Mouse (Mus musculus) cerebellum, adult 2 months (tissue): ENCODE measurements around the gene Rrnad1. TPM values are rescaled to one million over a fixed set of nuclear protein-coding genes. Genes with fewer than 3 reads are reported as not detected.
A peak's percentile ranks its signal among the peaks of the same experiment; 100 is the strongest.

Experiments
- DNase-seq, 2 experiments: peaks; one replicate each; pipeline ENCODE4 v3.0.0; 2021
- H3K27ac ChIP-seq: fragments of 200-500 bp; 2 replicates; pipeline ENCODE4 v1.5.1; 2012; ENCODE audit warnings: low read length, control low read depth, inconsistent platforms; ENCODE audit not compliant: insufficient read depth
- H3K27me3 ChIP-seq: fragments of 200-500 bp; 2 replicates; pipeline ENCODE4 v1.6.1; 2012; ENCODE audit warnings: inconsistent platforms, mild to moderate bottlenecking, low read length, moderate library complexity; ENCODE audit not compliant: control insufficient read depth, insufficient read depth
- H3K4me1 ChIP-seq: fragments of 200-500 bp; 2 replicates; pipeline ENCODE4 v1.6.1; 2011; ENCODE audit warnings: low read length; ENCODE audit not compliant: control insufficient read depth, insufficient read depth
- H3K4me3 ChIP-seq: fragments of 200-500 bp; replicated peaks from 2 replicates; pipeline ENCODE3; 2011; ENCODE audit warnings: mild to moderate bottlenecking, low read depth, low read length, control low read depth; ENCODE audit not compliant: insufficient read depth
- CTCF ChIP-seq: fragments of 200-500 bp; IDR thresholded peaks from 2 replicates; pipeline ENCODE4 v1.5.1; 2011; ENCODE audit warnings: low read depth, mild to moderate bottlenecking, control low read depth, low read length, moderate library complexity, borderline replicate concordance; ENCODE audit not compliant: insufficient read depth
- POLR2A ChIP-seq: fragments of 200-500 bp; IDR thresholded peaks from 2 replicates; pipeline ENCODE4 v1.6.1; 2011; ENCODE audit warnings: low read length, control low read depth, borderline replicate concordance; ENCODE audit not compliant: insufficient read depth
- WGBS: fragments of 180-500 bp; shearing (Covaris S2); methylation state at CpG from one replicate; pipeline ENCODE4 v1.1.7; 2018; 5-methylcytosine and 5-hydroxymethylcytosine counted together
- polyA plus RNA-seq: library from polyadenylated mRNA; depleted of rRNA; stranded (reverse); fragments of >200 nt; gene quantifications from 2 replicates; pipeline ENCODE4 v1.2.3, GENCODE M21; 2012; rRNA removed

Gene Rrnad1
- polyA plus RNA-seq, result 46.8 and 49.5 TPM in 2 replicates

GRCm38 (mm10) chr3:87930078-87930795 is at the start of gene Rrnad1, which contains the start of gene Isg20l2:
Gene Rrnad1 (minus strand): TSS chr3:87930717.
Gene Isg20l2 (plus strand): TSS chr3:87930314.
- peak within 1 kb of the TSS; percentile 61 for H3K27ac ChIP-seq

GRCm38 (mm10) chr3:87980085-87980484 is 49.6 kb upstream of the Rrnad1 start:
- DNase-seq, result no peak
- H3K4me1 ChIP-seq, result no peaks in the 10 kb centered on the region
- no peak overlapping the region for H3K27ac ChIP-seq
- H3K27me3 ChIP-seq, result no peaks in the 10 kb centered on the region
- TF ChIP-seq POLR2A (no peak), CTCF (no peak)
- WGBS, result 64% methylated on average over 3 of the region's 3 CpGs
- no peak overlapping the region for H3K4me3 ChIP-seq

More at GRCm38 (mm10) chr3:87930078-87930795, at the start of gene Rrnad1, which contains the start of gene Isg20l2:
- no peaks in the 10 kb centered on the region for H3K27me3 ChIP-seq
- TF ChIP-seq POLR2A, result peak; percentile 87
- peak; percentile 82 for TF ChIP-seq CTCF
- DNase-seq, result peak; percentile 98 to 99
- H3K4me1 ChIP-seq, result peaks cover 8% of the 10 kb centered on the region
- H3K4me3 ChIP-seq, result peak within 1 kb of the TSS; percentile 89
- WGBS, result under 1% methylated on average over 78 of the region's 78 CpGs

- Histone ChIP-seq H3K27ac (no peak overlapping the region), H3K27me3 (no peaks in the 10 kb centered on the region), H3K4me1 (no peaks in the 10 kb centered on the region), H3K4me3 (no peak overlapping the region)
- TF ChIP-seq POLR2A, result no peak
- TF ChIP-seq CTCF, result no peak
- no peak for DNase-seq
- 86% methylated on average over 5 of the region's 5 CpGs for WGBS
These were observed 49.0 kb upstream of the Rrnad1 start for GRCm38 (mm10) chr3:87979493-87979892.

GRCm38 (mm10) chr3:87974381-87974987 is 44.0 kb upstream of the Rrnad1 start:
- Histone ChIP-seq H3K4me1 (peaks cover 7% of the 10 kb centered on the region; the same call in 1 of the 2 replicates), H3K27ac (no peak overlapping the region), H3K4me3 (no peak overlapping the region), H3K27me3 (peaks cover 5% of the 10 kb centered on the region)
- TF ChIP-seq CTCF (no peak), POLR2A (no peak)
- 29% methylated on average over 12 of the region's 12 CpGs for WGBS
- no peak for DNase-seq

GRCm38 (mm10) chr3:87973593-87974380 is 43.3 kb upstream of the Rrnad1 start:
- WGBS, result 37% methylated on average over 14 of the region's 14 CpGs
- no peak for DNase-seq
- Histone ChIP-seq H3K27me3 (peaks cover 5% of the 10 kb centered on the region), H3K4me1 (peaks cover 7% of the 10 kb centered on the region; the same call in 1 of the 2 replicates), H3K27ac (no peak overlapping the region), H3K4me3 (no peak overlapping the region)
- TF ChIP-seq POLR2A (no peak), CTCF (no peak)

- H3K4me3 ChIP-seq, result no peak overlapping the region
- no peak for TF ChIP-seq CTCF
- no peak for TF ChIP-seq POLR2A
- DNase-seq, result no peak
- peaks cover 7% of the 10 kb centered on the region; the same call in 1 of the 2 replicates for H3K4me1 ChIP-seq
- H3K27ac ChIP-seq, result no peak overlapping the region
- peaks cover 5% of the 10 kb centered on the region for H3K27me3 ChIP-seq
- WGBS, result 41% methylated on average over 5 of the region's 5 CpGs
These were observed 42.3 kb upstream of the Rrnad1 start for GRCm38 (mm10) chr3:87972776-87973175.

DNA sequence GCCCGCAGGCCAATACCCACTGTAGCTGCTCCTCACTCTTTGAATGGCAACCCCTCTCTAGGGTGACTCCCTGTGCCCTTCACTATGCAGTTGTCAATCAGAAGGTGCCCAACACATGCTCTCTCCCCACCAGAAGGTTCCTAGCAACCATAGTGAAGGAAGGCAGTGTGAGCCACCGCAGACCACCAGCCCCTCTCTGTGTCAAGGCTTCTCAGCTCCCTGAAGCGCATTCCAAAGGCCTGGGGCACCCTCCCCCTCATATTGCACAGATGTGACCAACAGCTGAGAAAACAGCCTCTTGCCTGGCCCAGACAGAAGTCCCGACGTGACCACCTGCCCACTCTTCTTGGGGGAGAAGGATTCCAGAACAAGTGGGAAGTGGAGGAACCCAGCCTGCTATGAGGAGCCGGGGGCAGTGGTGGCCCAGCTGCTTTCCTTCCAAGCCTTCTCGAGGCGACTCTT is 41.7 kb upstream of the Rrnad1 start:
- DNase-seq, result no peak
- H3K27ac ChIP-seq, result no peak overlapping the region

More for the DNA sequence above, 41.7 kb upstream of the Rrnad1 start:
- Histone ChIP-seq H3K4me1 (peaks cover 7% of the 10 kb centered on the region; the same call in 1 of the 2 replicates), H3K4me3 (no peak overlapping the region), H3K27me3 (peaks cover 5% of the 10 kb centered on the region)
- TF ChIP-seq CTCF (no peak), POLR2A (no peak)
- WGBS, result 26% methylated on average over 8 of the region's 8 CpGs
